Mouse (Mus musculus) heart, postnatal 25 days (tissue): ENCODE measurements around the gene Tbk1. TPM values are rescaled to one million over a fixed set of nuclear protein-coding genes. Genes with fewer than 3 reads are reported as not detected.
A peak's percentile ranks its signal among the peaks of the same experiment; 100 is the strongest.

Experiments
- DNase-seq: peaks from one replicate; pipeline ENCODE4 v3.0.0; 2022; ENCODE audit warnings: low spot score
- intact Hi-C: fragments of 180-260 bp; cut with DNase I; formaldehyde crosslinking; loops from one replicate; pipeline ENCODE4 v1.15.1; 2025
- total RNA-seq, 2 experiments: library from RNA; stranded (reverse); gene quantifications; 2 replicates each; pipeline ENCODE4 v1.2.3; 2021

Gene Tbk1
- total RNA-seq, 2 experiments from 2014 or later = 16.7 to 20.4 TPM

DNA sequence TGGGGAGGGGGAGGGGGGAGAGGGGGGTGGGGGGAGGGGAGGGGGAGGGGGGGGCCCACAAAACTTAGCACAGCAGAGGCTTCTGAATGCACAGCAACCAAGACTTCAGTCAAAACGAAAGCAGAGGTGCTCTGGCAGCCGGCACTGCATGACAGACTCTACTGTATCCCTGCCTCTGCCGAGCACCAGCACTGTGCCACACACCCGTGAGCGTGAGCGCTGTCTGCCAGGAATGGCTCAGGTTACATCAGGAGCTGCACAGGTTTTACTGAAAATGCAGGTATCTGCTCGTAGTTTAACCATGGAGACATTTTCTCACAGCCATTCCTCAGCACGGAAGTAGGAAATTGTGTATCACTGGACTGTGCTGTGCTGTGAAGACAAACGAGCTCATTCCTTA lies 36.3 kb downstream of the Tbk1 start:
- intact Hi-C loops = no loop called here
- DNase-seq = no peak

DNA sequence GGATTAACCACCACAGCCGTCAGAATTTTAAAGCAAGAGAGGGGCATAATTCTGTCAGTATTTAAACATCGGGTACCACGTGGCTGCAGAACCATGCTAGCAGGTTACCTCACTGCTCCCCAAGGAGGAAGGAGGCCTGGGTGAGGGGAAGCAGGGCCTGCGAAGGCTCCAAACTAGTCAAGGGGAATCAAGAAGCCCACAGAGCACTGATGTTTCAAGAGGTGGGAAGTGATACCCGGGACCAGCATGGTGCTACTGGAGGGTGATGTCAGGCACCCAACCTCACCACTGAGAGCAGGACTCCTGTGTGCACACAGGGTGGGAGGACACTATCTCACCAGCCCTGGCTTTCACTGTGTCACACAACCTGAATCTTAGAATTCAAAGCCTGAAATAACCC lies 36.9 kb downstream of the Tbk1 start:
- intact Hi-C loops = no loop called here
- no peak for DNase-seq

DNA sequence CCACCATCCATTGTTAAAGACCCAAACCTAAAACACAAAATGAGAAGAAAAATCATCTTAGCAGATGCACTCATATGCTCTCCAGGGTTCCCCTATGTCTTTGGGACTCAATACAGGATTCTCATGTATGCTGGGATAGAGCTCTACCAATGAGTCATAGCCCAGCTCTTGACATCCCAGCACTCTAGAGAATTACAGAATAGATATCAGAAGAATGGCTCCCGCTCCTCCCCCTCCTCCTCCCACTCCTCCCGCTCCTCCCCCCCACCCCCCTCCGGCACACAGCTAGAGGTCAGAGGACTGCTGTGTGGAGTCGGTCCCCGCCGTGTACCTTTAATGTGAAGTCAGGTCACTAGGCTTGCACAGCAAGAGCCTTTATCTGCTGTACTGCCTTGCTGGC lies 39.4 kb downstream of the Tbk1 start:
- intact Hi-C loops = no loop called here
- no peak for DNase-seq

DNA sequence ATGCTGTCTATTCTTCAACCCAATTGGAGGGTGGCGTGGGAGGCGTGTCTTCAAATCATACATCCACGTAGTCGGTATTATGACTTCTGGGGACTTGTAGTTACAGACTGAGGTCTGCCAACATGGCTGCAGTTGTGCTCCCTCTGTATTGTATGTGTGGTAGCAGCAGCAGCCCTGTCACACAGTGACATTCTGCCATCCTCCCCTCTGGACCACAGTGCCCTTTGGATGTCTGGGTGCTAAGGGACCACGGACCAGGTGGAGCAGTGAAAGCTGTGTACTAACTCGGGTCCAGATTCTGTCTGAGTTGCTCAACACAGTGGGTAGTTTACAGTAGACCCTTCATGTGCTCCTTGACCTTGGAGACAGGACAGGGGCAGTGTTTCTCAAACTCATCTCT lies 43.0 kb downstream of the Tbk1 start:
- DNase-seq = no peak
- intact Hi-C loops = no loop called here

DNA sequence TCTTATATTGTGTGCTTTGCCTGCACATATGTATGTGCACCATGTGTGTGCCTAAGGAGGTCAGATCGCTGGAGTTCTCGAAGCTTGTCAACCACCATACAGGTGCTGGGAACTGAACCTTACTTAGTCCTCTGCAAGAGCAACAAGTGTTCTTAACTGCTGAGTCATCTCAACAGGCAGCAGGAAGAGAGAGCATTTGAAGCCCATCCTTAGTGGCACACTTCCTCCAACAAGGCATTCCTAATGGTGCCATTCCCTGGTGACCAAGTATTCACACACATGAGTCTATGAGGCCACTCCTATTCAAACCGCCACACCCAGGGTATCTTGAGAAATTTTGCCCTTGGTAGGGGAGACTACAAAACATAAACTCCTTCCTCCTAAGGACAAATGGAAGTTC lies 44.4 kb downstream of the Tbk1 start:
- intact Hi-C loops = no loop called here
- DNase-seq = no peak

DNA sequence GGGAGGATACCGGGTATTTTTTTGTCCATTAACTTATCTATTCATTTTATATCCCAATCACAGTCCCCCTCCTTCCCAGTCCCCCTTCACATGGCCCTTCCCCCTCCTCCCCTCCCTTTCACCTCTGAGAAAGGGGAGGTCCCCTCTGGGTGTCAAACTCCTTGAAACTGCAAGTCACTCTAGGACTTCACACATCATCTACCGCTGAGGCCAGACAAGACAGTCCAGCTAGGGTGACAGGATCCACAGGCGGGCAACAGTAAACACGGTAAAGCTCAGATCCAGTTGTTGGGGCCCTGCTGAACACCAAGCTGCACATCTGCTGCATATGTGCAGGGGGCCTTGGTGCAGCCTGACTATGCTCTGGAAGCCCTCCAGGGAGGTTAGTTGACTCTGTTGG lies 51.6 kb downstream of the Tbk1 start:
- intact Hi-C loops = no loop called here
- no peak for DNase-seq

DNA sequence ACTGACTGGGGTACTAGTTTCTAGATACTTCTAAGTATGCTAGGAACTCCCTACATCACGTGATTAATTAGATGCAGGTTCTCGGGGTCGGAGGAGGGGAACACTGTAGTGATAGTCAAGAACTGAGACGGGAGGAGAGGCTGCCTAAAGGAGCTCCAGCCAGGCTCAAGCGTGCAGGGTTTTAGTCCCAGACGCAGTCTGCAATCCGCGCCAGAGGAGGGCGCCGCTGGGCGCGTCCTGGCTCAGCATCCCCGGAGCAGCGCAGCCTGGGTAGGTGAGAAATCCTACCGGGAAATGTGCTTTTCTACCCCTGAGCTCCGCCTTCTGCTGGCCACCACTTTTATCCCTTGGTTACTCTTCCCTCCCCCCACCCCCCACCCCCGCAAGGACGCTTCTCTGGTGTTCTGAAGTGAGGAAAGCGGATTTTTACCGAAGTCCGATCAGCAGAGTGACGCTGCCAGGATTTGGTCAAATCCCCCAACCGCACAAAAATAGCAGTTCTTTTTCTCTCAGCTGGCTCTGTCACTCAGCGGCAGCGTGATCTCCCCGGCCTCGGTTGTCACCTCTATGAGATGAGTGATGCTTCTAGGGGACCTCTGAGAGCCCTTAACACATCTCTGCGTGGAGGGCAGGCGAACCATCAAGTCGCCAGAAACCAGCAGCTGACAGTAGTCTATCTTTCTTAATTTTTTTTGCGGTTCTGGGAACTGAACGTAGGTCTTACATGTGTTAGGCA lies 53.3 kb downstream of the Tbk1 start:
- intact Hi-C loops = no loop called here
- no peak for DNase-seq

DNA sequence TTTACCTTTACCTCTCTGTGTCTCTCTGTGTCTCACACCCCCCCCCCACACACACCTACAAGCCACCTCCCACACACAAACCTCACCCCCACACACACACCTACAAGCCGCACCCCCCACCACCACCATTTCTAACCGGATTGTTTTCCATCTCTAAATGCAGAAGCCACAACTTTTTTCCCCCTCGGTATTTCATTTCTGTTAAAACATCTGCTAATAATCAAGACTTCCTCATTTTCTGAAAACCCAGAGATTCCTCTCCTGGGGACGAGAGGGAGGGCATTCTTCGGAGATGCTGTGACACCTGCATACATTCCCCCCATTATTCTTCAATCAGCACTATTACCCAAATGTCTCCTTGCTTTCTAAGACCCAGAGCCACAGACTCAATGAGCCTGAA lies 55.0 kb downstream of the Tbk1 start:
- intact Hi-C loops = no loop called here
- no peak for DNase-seq

DNA sequence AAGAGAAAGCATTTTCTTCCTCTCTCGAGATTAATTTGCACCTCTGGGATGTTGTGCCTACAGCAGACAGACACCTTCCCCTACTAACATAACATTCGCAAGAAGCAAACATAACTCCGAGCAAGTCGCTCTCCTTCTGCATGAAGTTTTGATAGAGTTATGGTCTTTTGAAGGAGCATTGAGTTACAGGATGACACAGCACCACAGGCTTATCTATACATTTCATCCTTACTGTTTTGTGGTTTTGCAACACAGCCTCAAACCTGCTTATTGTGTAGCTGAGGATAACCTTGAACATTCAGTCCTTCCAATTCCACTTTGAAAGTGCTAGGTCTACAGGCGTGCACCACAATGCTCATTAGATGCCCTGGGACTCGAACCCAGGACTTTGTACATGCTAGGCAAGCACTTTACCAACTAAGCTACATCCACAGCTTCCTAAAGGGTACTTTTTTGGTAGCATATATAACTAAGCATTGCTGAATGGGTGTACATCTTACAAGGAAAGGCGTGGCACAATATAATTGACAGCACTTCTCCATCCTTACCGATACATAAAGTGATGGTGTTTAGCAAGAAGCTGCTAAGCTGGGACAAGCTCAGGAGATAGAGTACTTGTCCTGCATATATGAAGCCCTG lies 56.1 kb downstream of the Tbk1 start:
- intact Hi-C loops = no loop called here
- no peak for DNase-seq

DNA sequence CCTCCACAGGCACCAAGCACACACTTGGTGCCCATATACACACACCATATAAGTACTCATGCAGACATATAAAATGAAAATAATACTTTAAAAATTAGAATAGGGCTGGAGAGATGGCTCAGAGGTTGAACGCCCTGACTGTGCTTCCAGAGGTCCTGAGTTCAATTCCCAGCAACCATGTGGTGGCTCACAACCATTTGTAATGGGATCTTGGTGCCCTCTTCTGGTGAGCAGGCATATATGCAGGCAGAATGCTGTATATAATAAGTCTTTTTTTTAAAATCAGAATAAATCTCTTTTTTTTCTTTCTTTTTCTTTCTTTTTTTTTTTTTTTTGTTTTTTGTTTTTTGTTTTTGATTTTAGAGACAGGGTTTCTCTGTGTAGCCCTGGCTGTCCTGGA lies 57.3 kb downstream of the Tbk1 start:
- intact Hi-C loops = no loop called here
- DNase-seq = no peak

DNA sequence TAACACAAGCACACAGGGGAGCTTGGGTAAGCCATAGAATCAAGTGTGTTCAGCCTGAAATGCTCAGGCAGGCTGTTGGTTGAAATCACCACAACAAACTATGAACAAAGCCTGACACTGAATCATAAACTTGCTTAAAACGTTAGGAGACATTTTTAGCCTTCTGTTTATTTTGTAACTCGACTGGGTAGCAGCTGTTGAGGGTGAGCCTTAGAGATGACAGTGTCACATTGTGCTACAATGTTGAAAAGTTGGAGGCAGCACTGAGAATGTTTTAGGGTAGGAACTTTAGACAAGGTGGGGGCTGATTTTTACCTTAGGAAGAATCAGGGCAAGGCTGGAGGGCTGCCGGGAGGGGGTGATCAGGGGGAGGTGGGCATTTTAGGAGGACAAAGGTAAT lies 58.1 kb downstream of the Tbk1 start:
- intact Hi-C loops = no loop called here
- no peak for DNase-seq

DNA sequence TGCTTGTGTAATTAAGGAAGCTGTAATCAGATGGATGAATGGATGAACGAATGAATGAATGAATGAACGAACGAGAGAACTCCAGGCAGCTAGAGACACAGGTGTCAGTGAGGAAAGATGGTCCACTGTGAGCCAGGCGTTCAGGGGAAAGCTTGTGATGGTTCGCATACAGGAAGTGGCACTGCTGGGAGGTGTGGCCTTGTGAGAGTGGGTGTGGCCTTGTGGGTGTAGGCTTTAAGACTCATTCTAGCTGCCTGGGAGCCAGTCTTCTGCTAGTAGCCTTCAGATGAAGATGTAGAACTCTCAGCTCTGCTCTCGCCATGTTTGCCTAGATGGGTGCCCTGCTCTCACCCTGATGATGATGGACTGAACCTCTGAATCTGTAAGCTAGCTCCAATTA lies 59.5 kb downstream of the Tbk1 start:
- no peak for DNase-seq
- intact Hi-C loops = no loop called here

DNA sequence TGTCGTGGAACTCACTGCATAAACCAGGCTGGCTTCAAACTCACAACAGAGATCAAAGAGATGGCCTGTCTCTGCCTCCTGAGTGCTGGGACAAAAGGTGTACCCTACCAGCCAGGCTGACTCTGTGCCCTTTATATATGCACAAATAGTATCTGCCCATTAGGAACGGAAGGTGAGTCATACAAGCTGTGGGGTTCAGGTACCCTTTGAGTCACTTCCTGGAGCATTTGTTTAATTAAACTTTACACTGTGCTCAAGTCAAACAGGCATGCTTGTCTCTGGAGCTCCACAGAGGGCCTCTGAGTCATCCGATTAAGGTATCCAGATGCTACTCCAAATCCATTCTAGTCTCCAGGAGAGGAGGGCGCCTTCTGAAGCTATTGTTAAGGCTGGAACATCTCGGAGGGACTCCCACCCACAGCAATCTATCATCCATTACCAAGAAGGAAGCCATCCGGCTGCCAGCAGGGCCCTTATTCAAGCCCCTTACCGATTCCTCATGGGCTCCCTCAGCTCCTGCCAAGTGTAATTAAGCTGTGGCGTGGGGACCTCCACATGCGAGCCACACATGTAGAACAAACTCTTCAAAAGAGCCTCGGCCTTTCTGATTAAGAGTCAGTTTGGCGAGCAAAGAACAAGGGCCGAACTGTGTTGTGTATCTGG lies 65.5 kb downstream of the Tbk1 start:
- no peak for DNase-seq
- intact Hi-C loops = no loop called here

DNA sequence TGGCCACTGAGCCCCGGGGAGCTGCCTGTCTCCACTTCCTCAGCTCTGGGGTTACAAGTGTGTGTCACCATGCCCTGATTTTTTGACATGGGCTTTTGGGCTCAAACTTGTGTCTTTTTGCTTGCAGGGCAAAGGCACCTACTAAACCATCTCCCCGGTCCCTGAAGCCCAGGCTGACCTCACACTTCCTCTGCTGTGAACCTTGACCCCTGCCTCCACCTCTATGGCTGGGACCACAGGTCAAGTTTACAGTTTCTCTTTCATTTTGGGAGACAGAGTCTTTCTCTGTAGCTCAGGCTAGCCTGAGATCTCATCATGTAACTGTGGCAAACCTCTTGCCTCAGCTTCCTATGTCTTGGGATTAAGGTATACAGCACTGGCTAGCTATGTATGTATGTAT lies 66.9 kb downstream of the Tbk1 start:
- intact Hi-C loops = no loop called here
- no peak for DNase-seq

DNA sequence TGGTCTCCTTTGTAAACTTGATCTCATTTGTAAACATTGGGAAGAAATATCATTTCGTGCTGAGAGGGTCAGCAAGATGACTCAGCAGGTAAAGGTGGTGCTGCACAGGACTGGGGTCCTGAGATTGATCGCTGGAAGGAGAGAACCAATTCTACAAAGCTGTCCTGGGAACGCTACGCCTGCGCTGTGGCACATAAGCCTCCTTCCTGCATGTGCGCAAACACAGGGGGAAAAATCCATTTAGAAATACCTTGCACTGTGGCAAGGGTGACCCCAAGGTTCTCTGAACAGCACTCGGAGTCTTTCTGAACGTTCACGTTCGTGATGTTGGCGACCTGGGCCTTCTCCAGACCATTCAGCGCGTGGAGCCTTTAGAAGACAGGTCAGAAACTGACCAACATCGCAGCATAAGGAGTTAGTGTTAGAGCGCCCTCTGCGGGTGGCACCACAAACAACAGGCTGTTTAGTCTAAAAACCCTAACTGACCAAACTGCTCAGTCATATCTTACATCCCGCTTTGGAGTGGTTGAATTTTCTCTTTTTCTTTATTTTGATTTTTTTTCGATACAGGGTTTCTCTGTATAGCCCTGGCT lies 70.5 kb downstream of the Tbk1 start:
- intact Hi-C loops = loop anchor here (2.0 kb wide), 2 partner anchors 39 to 107 kb away; partner anchors contain the start of gene Rassf3
- DNase-seq = peak; percentile 50

DNA sequence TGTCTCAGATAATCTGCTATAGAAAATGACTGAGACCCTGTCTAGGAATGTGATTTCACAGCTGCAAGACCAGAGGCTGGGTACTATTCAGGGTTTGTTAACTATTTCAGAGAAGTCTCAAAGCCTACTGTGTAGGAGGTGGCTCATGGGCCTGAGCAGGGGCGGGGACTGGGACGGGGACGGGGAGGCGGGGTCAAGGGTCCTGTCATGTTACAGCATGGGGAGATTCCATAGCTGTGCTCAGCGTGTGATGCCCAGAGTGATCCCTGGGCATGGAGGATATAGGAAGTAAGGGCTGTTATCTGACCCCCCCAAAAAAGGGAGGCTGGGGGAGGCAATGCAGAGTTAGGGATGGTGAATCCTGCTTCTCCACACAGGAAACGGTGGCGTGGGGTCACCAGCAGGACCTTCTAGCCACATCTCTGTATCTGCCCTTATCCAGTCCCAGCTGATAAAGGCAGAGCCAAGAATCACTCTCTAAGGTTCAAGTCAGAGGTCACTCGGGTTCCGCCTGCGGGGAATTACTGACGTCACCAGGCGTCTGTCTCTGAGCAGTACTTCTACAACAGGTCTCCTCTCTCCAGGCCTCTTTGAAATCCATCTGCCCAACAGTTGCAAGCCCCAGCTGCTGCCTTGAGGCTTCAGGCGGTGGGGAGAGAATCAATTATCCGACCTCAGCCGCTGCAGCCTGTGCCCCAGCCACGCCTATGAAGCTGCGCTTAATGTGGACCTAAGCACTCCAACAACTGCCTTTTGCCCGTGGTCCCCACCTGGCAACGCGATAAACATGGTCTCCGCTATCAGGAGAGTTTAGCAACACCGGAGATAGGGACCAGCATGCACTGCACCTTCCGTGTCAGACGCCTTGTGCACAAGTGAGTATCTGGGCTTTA lies 76.6 kb downstream of the Tbk1 start:
- intact Hi-C loops = no loop called here

DNA sequence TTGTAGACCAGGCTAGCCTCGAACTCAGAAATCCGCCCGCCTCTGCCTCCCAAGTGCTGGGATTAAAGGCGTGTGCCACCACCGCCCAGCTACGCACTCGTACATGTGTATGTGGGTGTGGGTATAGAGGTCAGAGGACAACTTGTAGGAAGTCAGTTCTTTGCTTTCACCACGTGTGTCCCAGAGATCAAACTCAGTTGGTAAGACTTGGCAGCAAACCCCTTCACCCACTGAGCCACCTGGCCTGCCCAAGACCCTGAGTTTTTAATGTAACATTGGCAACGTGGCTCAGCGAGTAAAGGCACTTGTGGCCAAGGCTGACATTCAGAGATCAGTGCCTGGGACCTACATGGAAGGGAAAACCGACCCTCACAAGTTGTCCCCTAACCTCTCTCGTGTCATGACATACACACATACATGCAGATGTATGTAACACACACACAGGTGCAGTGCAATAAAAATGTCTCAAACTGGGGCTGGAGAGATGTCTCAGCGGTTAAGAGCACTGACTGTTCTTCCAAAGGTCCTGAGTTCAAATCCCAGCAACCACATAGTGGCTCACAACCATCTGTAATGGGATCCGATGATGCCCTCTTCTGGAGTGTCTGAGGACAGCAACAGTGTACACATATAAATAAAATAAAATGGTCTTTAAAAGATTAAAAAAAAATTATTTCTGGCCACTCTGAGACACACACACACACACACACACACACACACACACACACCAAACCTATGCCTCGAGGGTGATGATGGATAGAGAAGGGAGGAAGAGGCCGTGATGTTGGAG lies 78.6 kb downstream of the Tbk1 start:
- intact Hi-C loops = loop anchor here (1.0 kb wide), 1 partner anchor 12 kb away; no protein-coding TSS in a partner anchor
- DNase-seq = no peak

More for the DNA sequence above, 76.6 kb downstream of the Tbk1 start:
- DNase-seq = no peak

DNA sequence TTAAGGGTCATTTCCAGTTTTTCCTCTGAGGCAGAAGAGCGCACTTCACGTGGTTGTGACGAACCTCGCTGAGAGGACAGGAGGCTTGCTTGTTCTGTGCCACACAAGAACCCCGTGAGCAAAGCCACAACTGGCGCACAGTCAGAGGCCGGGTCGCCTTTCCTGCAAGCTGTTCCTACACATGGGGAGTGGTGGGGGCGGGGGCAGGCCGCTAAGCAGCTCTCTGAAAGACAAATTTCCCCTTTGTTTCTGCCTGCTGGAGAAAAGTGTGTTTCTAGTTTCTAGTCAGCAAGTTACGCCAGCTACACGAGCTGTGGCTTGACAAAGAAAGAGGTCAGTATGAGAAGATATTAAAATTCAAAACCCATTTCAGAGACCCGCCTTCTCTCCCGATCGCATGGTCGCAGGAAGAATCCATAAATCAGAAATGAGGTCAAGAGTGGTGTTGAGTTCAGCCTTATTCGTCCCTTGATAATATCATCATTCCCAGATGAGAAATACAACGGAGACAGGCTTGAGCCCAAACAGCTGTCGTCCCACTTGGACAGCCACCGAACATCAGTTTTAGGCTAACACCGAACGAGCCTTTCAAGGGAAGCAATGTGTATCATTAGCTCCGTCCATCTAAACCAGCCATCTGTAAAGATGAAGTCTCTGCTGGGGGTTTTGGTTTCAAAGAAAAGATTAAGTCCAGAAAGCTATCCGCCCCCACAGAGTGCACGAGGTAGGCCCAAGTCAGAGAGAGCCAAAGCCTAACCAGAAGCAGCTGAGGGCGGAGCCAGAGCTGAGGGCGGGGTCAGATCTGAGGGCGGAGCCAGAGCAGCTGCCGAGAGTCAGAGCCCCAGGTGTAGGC lies 79.6 kb downstream of the Tbk1 start:
- intact Hi-C loops = loop anchor here (1.0 kb wide), 1 partner anchor 11 kb away; no protein-coding TSS in a partner anchor

More for the DNA sequence above, 79.6 kb downstream of the Tbk1 start:
- DNase-seq = peak; percentile 22
